Mouse (Mus musculus) B cell, adult (primary cell): ENCODE measurements around the gene Gm3755. TPM values are rescaled to one million over a fixed set of nuclear protein-coding genes. Genes with fewer than 3 reads are reported as not detected.

Source experiments
- total RNA-seq: library from RNA; stranded (reverse); gene quantifications from 4 replicates; pipeline ENCODE4 v1.2.4, GENCODE M21; 2023; ENCODE audit not compliant: inconsistent age

Gm3755 gene
- not detected in 4 replicates for total RNA-seq

DNA sequence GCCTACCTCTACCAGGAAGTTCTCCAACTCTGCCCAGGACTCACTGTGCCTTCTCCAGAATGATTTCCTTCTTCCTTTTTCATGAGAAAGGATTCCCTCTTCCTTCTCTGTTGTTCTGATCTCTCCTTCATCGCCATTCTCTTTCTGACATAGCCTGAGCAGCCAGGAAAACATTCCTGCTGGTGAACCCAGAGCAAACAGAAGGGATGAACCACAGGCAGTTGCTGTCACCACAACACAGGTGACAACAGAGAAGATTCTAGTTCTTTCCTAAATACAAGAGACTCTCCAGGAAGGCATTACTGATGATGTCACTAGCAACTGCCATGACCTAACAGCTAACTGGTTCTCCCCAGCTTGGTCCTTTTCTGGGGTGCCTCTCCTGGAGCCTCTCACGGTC lies at the start of gene Gm3755:
Gene Gm3755, minus strand, starts transcription at position 101 of the 400 bp plus-strand sequence.

DNA sequence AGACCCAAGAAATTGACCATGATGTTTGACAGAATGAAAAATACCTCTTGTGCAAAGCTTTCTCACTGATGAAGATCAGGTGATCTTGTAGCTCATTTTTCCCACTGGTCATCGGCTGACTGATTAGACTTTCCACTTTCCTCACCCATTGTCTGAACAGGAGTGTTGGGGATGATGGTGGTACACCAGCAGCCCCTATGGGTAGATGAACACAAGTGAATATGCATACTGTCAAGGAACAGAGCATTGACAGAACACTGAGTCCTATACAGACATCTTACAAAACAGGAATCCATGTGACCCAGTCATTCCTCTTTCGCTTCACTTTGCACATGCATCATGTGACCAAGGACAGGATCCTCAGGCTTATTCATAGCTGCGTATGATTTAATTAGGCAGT lies 32.9 kb upstream of the Gm3755 start, which contains the start of gene Gm3752:
Gene Gm3752, minus strand, starts transcription at position 101 of the 400 bp plus-strand sequence.

Other genes starting within 250 kb of the Gm3755 start
- gene Gm3727, start 186.2 kb downstream of the Gm3755 start, total RNA-seq: not detected in 4 replicates
- 0.27 to 0.35 TPM in 2 of 4 replicates, not detected in the others for gene Gm3739, start 135.9 kb downstream of the Gm3755 start, total RNA-seq
- not detected in 4 replicates for gene Gm5797, start 118.5 kb downstream of the Gm3755 start, total RNA-seq
- not detected in 4 replicates for gene Gm8374, start 85.8 kb downstream of the Gm3755 start, total RNA-seq
- gene Gm3752, start 32.8 kb upstream of the Gm3755 start, total RNA-seq: not detected in 4 replicates
- not detected in 4 replicates for gene Gm3558, start 117.6 kb upstream of the Gm3755 start, total RNA-seq
- not detected in 4 replicates for gene Gm10338, start 144.7 kb upstream of the Gm3755 start, total RNA-seq
- not detected in 4 replicates for gene Gm10128, start 193.1 kb upstream of the Gm3755 start, total RNA-seq